Mouse (Mus musculus) small intestine, adult 2 months (tissue): ENCODE measurements around the gene Zfp292. TPM values are rescaled to one million over a fixed set of nuclear protein-coding genes. Genes with fewer than 3 reads are reported as not detected.
A peak's percentile ranks its signal among the peaks of the same experiment; 100 is the strongest.
"Not testable (repeated sequence)": the region's sequence is repeated elsewhere in the genome, so short reads cannot be mapped to it uniquely, and the experiment has no call there.

ENCODE experiments used
- H3K27ac ChIP-seq: fragments of 200-500 bp; 2 replicates; pipeline ENCODE4 v1.5.1; 2012; ENCODE audit warnings: low read depth, low read length, control low read depth, inconsistent platforms; ENCODE audit not compliant: insufficient read depth
- H3K27me3 ChIP-seq: fragments of 200-500 bp; 2 replicates; pipeline ENCODE4 v1.6.1; 2012; ENCODE audit warnings: mild to moderate bottlenecking, moderate library complexity, low read length, inconsistent platforms; ENCODE audit not compliant: control insufficient read depth, insufficient read depth
- H3K36me3 ChIP-seq: fragments of 200-500 bp; 2 replicates; pipeline ENCODE4 v1.6.1; 2012; ENCODE audit warnings: mild to moderate bottlenecking, low read length, control low read depth, inconsistent platforms; ENCODE audit not compliant: control insufficient read depth, insufficient read depth
- H3K4me1 ChIP-seq: fragments of 200-500 bp; 2 replicates; pipeline ENCODE4 v1.6.1; 2012; ENCODE audit warnings: low read length, inconsistent platforms, mixed read lengths; ENCODE audit not compliant: control insufficient read depth, insufficient read depth, insufficient read length
- H3K4me3 ChIP-seq: fragments of 200-500 bp; 2 replicates; pipeline ENCODE4 v1.5.1; 2012; ENCODE audit warnings: low read depth, mild to moderate bottlenecking, control low read depth, inconsistent platforms, low read length, moderate library complexity
- CTCF ChIP-seq: fragments of 200-500 bp; IDR thresholded peaks from 2 replicates; pipeline ENCODE4 v1.5.1; 2012; ENCODE audit warnings: low read depth, mild to moderate bottlenecking, control low read depth, inconsistent platforms, low read length, moderate library complexity, mixed read lengths; ENCODE audit not compliant: insufficient replicate concordance, insufficient read length; ENCODE audit errors: extremely low read depth
- POLR2A ChIP-seq: fragments of 200-500 bp; IDR thresholded peaks from 2 replicates; pipeline ENCODE4 v1.6.1; 2012; ENCODE audit warnings: low read depth, mild to moderate bottlenecking, control low read depth, inconsistent platforms, low read length, moderate library complexity
- WGBS: fragments of 180-500 bp; shearing (Covaris S2); methylation state at CpG from one replicate; pipeline ENCODE4 v1.1.7; 2018; 5-methylcytosine and 5-hydroxymethylcytosine counted together
- polyA plus RNA-seq: library from polyadenylated mRNA; depleted of rRNA; stranded (reverse); fragments of >200 nt; gene quantifications from 2 replicates; pipeline ENCODE4 v1.2.3, GENCODE M21; 2012; rRNA removed

The Zfp292 gene
- 0.30 and 0.94 TPM in 2 replicates for polyA plus RNA-seq

DNA sequence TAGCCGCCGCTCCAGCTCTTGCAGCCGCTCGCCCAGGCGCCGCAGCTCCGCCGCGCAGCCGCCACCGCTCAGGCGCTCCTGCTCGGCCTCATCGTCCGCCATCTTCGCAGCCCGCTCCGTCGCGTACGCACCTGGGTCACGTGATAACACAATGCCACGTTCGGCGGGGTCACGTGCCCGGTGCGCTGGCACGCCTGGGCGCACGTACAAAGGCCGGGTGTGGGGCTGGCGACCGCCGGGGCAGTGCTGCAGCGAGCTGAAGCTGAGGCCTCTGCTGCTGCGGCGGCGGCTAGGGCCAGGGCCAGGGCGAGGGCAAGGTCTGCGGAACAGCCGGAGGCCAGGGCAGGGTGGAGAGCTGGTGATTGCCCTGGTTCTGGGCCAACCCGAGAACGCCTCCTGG, at the start of gene Zfp292:
Gene Zfp292, minus strand, starts transcription at position 143 of the 400 bp plus-strand sequence.
- peak within 1 kb of the TSS; percentile 85 for H3K27ac ChIP-seq
- no peak for TF ChIP-seq CTCF
- peak; percentile 75 for TF ChIP-seq POLR2A
- H3K27me3 ChIP-seq = no peaks in the 10 kb centered on the region
- peaks cover 11% of the 10 kb centered on the region for H3K4me1 ChIP-seq
- WGBS = 1% methylated on average over 44 of the region's 44 CpGs
- no peaks in the 10 kb centered on the region for H3K36me3 ChIP-seq
- peak within 1 kb of the TSS; percentile 81 for H3K4me3 ChIP-seq

DNA sequence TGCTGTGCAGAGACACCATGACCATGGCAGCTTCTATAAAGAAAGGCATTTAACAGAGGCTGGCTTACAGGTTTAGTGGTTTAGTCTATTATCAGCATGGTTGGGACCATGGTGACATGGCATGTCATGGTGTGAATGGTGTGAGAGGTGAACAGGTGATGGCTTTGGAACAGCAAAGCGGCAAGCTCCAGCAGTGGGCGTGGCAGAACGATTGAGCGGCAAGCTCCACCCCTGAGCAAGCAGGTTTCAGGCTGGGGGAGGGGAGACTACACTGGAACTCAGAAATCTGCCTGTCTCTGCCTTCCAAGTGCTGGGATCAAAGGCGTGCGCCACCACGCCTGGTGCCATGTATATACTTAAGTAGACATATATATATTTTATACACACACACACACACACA, 45.6 kb upstream of the Zfp292 start:
- H3K27me3 ChIP-seq, H3K4me3 ChIP-seq, H3K4me1 ChIP-seq, H3K36me3 ChIP-seq, H3K27ac ChIP-seq: not testable (repeated sequence)
- WGBS = 68% methylated on average over 7 of the region's 7 CpGs

DNA sequence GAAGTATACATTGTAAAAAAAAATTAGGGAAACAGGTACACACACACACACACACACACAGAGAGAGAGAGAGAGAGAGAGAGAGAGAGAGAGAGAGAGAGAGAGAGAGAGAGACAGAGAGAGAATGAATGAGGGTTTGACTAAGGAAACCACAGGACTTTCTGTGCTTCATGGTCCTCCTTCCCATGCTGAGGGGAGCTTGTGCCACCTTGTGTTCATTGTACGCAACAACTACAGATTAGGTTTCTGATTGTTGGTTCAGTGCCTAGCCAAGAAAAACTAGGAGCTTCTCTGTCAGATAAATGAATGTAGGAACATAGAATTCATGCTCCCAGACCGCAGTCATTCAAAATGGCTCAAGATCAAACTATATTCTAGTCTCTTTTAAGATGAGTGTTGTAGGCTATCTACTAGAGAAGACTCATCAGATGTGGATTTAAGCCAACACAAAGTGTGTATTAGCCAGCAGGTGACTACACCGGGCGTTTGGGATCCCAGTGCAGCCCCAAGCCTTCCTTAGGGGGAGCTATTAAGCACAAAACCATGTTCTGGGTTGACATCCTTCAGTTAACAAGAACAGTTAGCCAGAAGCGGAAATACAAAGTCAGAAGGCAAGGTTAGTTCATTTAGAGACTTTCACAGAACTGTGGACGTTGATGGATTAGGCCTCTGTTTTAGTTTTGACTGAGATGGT, 39.6 kb upstream of the Zfp292 start:
- 55% methylated on average over 6 of the region's 6 CpGs for WGBS
- H3K4me3 ChIP-seq = no peak overlapping the region
- TF ChIP-seq POLR2A = no peak
- no peak for TF ChIP-seq CTCF
- no peaks in the 10 kb centered on the region for H3K4me1 ChIP-seq
- no peaks in the 10 kb centered on the region for H3K27me3 ChIP-seq
- H3K27ac ChIP-seq = no peak overlapping the region
- no peaks in the 10 kb centered on the region for H3K36me3 ChIP-seq

DNA sequence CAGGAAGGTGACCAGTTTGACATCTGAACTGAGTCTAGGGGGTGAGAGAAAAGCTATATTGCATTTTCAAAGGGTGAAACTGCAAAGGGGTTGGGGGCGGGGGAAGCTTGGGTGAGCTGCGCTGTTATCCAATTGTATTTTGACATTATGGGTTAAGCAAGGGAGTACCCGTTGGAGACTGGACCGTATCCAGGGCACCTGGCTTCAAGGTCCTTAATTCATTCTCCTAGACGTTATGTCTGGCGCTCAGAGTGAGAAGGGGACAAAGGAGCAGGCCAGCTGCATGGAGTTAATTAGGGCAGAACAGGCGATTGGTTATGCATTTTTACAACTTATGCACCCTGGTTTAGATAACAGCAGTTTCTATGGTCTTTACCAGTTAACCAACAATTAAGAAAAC, 34.6 kb upstream of the Zfp292 start:
- no peak overlapping the region for H3K4me3 ChIP-seq
- H3K27me3 ChIP-seq = no peaks in the 10 kb centered on the region
- H3K4me1 ChIP-seq = no peaks in the 10 kb centered on the region
- H3K27ac ChIP-seq = no peak overlapping the region
- no peaks in the 10 kb centered on the region for H3K36me3 ChIP-seq
- 29% methylated on average over 7 of the region's 7 CpGs for WGBS
- no peak for TF ChIP-seq POLR2A

DNA sequence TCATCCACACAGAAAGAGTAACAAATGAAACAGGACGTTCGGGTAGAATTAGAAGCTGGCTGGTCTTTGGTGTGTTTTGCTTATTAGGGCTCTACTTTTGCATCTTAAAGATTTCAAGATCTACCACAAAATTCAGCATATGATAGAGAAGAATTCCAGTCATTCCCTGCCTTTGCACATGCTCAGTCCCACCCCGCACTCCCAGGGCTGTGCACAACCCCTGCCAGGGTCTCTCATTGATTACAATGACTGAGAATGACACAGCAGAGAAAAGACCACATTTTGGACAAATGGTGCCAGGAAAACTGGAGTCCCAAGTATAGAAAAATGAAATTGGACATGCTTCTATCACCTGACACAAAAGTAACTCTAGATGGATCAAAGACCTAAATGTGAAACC, 29.4 kb upstream of the Zfp292 start:
- H3K27me3 ChIP-seq = no peaks in the 10 kb centered on the region
- H3K27ac ChIP-seq = no peak overlapping the region
- H3K36me3 ChIP-seq = no peaks in the 10 kb centered on the region
- H3K4me1 ChIP-seq = no peaks in the 10 kb centered on the region
- WGBS = 79% methylated on average over 3 of the region's 3 CpGs
- H3K4me3 ChIP-seq = no peak overlapping the region
- TF ChIP-seq CTCF = no peak
- no peak for TF ChIP-seq POLR2A

DNA sequence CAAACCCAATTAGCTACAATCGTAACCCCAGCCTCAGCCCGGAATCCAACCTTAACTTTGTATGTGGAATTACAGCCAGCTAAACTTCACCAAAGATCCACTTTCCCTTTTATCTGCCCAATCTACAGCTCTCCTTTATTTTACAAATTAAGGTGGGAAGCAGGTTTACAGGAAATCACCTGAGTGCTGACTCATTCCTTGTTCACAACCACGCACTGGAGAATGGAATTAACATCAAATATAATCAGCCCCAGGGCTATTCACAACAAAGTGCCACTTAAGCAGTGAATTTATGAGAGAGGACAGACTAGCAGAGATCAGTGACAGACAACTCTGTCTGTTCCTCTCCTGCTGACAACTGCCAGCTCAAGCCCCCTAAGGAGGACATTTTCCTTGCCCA, 28.6 kb upstream of the Zfp292 start:
- H3K27ac ChIP-seq = no peak overlapping the region
- no peaks in the 10 kb centered on the region for H3K36me3 ChIP-seq
- no peaks in the 10 kb centered on the region for H3K27me3 ChIP-seq
- H3K4me1 ChIP-seq = no peaks in the 10 kb centered on the region
- TF ChIP-seq CTCF (no peak), POLR2A (no peak)
- no peak overlapping the region for H3K4me3 ChIP-seq
- WGBS = 70% methylated on average over 3 of the region's 3 CpGs

DNA sequence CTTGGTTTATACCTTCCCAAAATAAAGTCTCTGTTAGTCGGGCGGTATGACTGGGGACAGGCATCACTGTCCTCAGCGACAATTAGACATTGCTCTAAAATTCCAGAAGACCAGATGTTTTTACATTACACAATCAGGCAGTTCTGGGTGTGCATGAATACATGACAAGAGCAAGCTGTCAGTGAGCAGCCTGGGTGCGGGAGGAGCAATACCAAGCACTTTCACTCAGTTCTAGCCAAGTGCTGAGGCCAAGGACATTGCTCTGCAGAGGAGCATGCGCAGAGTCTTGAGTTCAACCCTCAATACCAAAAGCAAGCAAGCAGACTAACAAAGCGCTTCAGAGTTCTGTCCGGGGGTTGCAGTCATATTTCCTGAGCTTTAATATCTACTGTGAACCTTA, 25.4 kb upstream of the Zfp292 start:
- H3K27me3 ChIP-seq = no peaks in the 10 kb centered on the region
- no peaks in the 10 kb centered on the region for H3K36me3 ChIP-seq
- no peak overlapping the region for H3K27ac ChIP-seq
- no peak overlapping the region for H3K4me3 ChIP-seq
- TF ChIP-seq POLR2A (no peak), CTCF (no peak)
- H3K4me1 ChIP-seq = no peaks in the 10 kb centered on the region
- 88% methylated on average over 7 of the region's 7 CpGs for WGBS

DNA sequence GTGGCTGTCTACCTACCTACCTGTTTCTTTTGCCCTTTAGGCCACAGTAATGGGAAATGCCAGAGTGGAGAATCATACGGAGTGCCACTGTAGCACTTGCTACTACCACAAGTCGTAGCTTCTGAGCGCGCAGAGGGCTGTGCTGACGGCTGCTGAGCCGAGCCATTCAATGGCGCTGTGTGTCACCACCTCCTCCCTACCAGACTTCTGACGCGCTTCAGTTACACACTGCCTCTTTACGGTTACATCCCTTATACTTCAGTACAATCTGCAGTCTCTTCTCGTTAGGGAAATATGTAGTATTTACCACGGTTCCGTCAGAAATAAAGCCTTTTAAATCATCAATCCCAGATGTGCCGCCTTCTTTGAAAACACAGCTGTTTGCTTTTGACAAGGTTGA, 24.3 kb upstream of the Zfp292 start:
- 84% methylated on average over 14 of the region's 14 CpGs for WGBS
- no peaks in the 10 kb centered on the region for H3K27me3 ChIP-seq

More for the DNA sequence above, 24.3 kb upstream of the Zfp292 start:
- TF ChIP-seq POLR2A = no peak
- TF ChIP-seq CTCF = no peak
- Histone ChIP-seq H3K27ac (no peak overlapping the region), H3K4me1 (no peaks in the 10 kb centered on the region), H3K36me3 (no peaks in the 10 kb centered on the region), H3K4me3 (no peak overlapping the region)
